Mouse (Mus musculus): ENCODE results near the gene Spaca4.

The Spaca4 gene

DNA sequence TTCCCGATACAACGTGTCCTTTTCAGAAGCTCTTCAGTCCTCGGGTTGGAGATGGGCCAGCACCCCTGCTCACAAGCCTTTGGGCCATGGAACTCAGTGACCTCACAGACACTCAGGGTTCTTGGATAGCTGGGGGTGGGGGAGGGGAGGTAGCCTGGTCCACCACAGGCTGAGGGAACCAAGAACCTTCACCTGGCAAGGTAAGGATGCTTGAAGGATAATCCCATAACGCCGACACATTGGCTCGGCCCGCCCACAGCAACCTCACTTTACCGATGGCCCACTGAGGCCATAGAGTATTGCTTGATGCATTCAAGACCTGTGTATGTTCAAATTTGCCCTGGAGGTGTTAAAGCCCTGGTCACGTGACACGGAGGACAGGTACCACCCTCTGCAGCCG lies at the start of gene Spaca4:
Spaca4 (minus strand) TSS at position 101 of the 400 bp plus-strand sequence.
- no peak for DNase-seq (ENCODE audit: low read depth, low spot score)

DNA sequence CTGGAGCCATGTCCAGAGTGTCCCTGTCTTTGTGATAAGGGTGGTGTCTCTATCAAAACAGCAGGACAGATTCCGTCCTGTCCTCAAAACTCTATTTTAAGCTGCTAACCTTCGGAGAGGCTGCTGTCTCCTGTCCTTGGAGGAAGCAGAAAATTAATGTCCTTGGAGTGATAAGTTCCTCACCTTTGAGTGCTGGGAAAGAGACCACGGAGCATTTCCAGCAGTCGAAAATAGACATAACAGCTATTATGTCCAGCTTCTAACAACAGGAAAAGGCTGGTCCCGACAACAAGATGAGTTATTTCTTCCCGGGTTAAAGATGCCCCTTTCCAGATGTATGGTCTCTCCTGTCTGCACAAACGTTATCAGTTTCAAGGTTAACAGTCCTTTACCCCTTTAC lies 49.6 kb upstream of the Spaca4 start:
- no peak for DNase-seq (ENCODE audit: low read depth, low spot score)

DNA sequence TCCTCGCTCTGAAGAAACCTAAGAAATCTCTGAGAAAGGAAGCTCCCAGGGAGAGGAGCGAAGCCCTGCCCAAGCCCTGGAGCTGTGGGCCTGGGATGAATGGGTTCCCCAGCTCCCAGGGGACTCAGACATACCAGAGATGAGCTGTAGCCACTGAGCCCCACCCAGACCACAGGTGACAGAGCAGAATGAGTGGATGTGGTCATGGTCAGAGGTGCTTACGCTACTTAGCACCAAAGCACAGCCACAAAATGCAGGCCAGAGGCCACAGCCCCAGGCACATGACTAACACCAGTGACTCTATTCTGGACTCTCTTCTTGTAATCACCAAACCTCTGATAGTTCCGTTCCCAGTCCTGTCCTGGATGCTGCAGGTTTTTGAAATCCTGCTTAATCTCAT lies 45.5 kb upstream of the Spaca4 start:
- no peak for DNase-seq (ENCODE audit: low read depth, low spot score)

DNA sequence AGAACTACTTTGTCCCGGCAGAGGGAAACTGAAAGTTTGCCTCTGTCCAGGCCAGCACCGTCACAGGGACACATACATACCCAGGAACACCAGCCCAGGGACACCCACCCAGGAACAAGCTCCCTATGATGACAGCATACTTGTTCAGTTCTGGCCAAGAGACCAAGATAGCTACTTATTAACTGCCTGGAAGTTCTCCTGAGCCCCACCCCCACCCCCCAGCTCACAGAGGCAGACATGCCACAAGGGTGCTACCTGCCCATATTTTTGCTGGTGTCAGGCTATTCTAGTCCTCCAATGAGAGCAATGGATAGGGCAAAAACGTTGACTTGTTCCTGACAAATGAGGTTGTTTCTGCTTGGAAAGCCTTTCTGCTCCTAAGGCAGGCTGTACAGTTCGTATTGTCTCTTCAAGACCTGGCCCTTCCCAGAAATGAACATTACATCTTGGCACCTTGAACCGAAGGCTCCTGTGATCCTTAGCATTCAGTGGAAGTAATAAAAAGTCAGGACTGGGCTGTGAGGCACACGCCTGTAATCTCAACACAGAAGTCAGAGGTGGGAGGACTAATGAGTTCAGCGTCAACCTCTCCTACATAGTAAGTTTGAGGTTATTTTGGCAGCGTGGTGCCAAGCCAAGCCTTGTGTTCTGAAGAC lies 44.9 kb upstream of the Spaca4 start:
- no peak for DNase-seq (ENCODE audit: low read depth, low spot score)

DNA sequence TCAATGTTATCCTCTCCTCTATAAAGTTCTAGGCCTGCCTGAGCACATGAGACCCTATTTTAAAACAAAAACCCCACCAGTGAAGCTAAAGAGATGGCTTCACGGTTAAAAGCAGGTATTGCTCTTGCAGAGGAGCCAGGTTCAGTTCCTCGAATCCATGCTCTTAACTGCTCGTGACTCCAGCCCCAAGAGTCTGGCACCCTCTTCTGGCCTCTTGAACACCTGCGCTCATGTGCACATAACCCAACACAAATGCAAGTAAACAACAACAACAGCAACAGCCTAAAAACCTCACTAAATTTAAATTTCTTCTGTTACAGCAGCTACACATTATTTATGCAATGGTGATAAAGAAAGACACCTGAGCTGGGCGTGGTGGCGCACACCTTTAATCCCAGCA lies 41.9 kb upstream of the Spaca4 start:
- no peak for DNase-seq (ENCODE audit: low read depth, low spot score)

DNA sequence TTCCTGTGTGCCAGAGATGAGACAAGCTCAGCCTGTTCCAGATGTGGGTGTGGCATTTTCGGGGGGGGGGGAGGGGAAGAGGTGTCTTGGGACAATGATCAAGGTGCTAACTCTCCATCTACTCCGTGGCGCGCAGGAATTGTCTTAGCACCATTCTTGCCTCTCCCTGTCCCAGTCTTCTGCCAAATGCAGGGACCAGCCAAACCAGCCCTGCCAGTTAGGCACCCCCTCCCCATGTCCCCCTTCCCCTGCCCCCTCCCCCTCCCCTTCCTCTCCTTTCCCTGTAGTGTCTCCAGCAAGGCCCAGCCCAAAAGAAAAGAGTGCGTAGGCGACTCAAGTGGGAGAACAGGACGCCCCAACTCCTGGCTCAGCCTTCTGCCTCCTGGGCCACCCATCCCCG lies 41.2 kb upstream of the Spaca4 start:
- DNase-seq (ENCODE audit: low read depth, low spot score), result no peak

DNA sequence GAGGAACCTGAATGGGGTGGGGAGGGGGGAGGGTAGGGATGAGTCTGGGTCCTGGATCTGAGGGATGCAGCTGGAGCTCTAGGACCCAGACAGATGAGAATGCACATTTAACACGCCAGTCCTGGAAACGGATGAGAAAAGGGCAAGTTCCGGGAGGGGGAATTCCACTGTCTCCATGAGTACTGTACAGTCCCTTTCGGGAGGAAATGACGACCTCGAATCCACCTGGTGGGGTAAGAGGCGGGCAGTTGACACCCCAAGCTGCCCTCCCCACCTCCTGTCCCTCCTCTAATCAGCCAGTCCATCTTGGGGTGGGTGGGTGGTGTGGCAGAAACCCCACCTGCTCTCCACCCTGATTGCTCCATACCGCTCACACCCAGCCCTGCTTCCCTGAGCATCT lies 40.4 kb upstream of the Spaca4 start:
- DNase-seq (ENCODE audit: low read depth, low spot score), result no peak

DNA sequence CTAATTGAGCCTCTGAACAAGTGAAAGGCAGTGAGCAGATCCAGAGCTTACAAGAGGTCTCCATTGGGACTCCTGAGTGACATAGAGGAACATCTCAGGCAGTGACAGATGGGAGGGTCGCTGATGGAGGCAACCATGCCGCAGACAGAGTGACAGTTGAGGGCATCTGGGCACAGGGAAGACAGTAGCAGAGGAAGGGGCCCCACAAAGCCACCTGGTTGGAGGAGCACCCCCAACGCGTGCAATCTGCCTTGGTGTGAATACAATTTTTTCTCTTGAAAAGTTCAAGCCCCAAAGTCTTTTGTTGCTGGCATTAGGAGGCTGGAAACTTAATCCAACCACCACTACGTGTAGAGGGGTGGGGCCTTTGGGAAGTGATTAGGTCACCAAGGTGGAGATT lies 34.5 kb upstream of the Spaca4 start:
- no peak for DNase-seq (ENCODE audit: low read depth, low spot score)

DNA sequence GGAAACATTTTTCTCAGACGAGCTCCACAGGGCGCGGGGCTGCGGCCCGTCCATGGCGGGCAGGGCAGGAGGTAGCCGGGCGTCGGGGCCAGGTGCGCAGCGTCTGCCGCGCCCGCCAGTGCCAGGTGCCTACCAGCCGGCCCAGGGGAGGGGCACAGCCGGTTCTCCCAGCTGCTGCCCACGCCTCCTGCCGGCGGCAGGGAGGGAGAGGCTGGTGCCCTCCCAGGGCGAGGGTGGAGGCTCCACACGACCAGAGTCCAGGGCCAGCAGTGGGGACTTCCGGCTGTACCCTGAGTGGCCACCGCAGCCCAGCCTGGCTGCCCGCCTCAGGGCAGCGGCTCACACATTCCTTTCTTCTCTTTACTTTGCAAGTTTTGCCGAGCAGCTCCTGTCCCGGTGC lies 33.8 kb upstream of the Spaca4 start:
- DNase-seq (ENCODE audit: low read depth, low spot score), result no peak

DNA sequence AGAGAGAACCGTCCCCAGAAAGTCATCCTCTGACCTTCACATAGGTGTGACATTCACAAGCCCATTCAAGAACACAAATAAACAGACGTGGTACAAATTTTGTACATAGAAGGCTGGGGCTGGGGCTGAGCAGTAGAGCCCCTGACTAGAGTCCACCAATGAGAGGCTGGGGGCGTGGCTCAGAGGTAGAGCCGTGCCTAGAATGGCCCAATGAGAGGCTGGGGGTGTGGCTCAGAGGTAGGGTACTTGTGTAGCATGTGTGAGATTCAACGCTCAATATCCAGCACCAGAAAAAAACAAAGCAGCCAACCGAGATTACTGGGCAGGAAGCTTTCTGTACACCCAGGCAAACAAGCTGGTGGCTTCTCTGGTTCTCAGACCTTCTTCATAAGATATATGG lies 30.1 kb upstream of the Spaca4 start:
- DNase-seq (ENCODE audit: low read depth, low spot score), result no peak

DNA sequence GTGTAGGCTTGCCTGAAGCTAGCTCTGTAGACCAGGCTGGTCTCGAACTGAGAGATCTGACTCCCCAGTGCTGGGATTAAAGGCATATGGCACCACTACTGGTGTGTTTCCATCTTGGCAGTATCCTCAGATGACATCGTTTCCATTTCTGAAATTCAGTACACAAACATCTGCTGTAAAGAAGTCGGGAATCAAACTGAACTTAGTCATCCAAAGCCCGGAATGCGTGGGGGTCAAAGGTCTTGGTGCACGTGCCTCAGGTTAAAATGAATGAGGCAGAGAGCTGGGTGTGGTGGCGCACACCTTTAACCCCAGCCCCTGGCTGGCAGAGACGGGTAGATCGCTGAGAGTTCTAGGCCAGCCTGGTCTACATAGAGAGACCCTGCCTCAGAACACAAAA lies 24.5 kb upstream of the Spaca4 start:
- DNase-seq (ENCODE audit: low read depth, low spot score), result no peak

DNA sequence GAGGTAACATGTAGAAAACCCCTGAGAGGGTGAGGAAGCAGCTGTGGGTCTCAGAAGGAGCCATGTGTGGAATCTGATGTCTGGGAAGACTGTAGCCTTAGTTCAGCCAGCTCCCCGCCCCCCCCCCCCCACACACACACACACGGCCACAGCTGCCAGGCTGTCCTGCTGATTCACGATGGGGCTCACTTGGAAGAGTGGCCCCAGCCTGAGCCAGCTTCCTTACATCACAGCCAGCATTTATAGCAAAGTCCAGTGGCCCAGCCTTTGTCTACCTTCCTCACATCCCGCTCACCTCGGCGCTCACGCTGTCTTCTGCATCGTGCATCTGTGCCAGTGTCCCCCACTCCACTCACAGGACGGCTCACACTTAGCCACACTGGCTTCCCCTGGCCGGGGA lies 23.8 kb upstream of the Spaca4 start:
- no peak for DNase-seq (ENCODE audit: low read depth, low spot score)

DNA sequence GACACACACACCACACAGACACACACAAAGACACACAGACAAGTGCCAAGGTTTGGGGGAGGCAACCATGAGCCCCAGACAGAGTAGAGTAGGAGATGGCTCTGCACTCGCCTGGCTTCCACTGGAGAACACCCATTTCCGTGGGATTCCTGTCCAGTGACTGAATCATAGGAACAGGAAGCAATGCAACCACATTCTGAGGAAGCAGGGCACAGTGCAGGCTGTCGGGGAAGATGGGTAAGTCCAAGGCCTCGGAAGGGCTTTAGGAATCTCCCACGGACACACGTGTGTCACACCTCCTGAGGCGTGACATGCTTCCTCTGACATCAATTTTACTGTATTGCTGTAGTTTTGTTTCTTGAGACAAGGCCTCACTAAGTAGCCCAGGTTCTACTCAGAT lies 22.5 kb upstream of the Spaca4 start:
- no peak for DNase-seq (ENCODE audit: low read depth, low spot score)

DNA sequence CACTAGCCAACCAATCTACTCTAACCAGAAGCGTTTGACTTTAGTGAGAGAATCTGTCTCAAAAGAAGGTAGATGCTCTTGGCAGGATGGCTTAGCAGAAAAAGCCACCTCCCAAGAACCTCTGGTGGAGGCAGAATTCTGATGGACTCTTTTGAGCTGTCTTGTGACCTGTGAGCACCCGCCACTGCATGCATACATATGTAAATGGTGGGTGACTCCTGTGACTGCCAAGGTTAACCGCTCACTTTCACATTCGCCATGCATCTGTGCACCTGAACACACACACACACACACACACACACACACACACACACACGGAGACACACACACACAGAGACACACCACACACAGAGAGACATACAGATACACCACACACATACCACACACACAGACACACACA lies 21.8 kb upstream of the Spaca4 start:
- no peak for DNase-seq (ENCODE audit: low read depth, low spot score)

DNA sequence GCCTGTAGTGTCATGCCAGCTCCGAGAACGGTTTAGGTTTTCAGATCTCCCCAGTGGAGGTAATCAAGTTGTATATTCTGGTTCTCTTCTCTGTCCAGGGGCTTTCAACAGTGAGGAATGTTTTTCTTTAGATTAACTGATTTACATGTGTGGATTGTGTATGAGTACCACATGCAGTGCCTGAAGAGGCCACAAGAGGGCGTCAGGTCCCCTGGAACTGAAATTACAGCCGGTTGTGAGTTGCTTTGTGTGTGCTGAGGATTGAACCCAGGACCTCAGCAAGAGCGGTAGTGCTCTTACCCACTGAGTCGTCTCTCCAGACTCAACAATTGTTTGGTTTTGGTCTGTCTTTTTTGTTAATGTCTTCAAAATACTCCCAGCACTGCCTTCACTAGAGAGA lies 20.9 kb upstream of the Spaca4 start:
- no peak for DNase-seq (ENCODE audit: low read depth, low spot score)

DNA sequence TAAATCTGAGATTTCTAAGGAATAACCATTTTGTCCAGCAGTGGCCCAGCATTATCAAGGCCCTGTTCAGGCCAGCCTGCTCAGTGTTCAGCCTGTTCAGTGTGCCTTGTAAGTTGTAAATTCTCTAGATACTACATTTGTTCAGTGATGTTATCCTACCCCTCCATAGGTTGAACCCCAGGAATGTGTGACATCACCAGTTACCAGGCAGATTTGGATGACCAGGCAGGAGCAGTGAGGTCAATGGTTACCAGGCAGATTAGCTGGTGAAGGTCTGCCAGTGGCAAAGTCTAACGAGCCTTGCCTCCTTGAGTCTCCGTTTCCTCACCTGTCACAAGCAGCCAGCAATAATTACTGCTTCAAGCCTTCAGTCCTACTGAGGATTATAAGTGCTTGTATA lies 18.8 kb upstream of the Spaca4 start:
- no peak for DNase-seq (ENCODE audit: low read depth, low spot score)

DNA sequence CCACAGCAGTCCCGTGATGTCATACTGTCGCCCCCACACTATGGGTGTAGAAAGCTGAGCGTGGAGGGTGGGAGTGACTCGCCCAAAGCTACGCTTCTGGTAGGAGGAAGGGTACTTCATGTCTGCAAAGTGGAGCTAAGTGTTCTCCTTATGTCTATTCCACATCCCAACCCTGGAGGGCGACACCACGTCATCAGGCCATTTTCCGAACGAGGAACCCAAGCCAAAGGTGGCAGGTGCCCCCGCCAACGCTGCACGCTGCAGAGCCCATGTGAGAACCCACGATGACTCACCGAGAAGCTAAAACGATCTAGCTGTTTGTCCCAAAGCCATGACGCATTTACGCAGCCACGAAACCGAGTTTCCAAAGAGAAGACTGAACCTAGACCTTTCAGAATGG lies 16.7 kb upstream of the Spaca4 start:
- no peak for DNase-seq (ENCODE audit: low read depth, low spot score)

DNA sequence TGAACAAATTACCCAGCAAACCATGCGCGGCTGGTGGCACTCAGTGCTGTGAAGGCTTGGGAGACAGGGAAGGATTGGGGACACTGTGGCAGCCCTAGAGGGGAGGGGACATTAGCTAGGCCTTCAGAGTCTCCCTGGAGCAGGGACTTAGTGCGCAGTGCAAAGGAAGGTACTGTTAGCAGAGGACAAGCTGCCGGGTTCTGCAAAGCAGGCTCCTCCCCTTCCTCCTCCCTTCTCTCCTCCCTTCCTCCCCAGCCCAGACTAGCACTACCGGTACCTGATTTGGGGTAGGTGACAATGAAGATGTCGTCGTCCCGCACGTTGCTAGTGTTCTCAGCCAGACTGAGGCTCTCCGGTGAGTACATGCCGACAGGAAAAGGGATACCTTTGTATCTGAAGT lies 16.2 kb upstream of the Spaca4 start:
- no peak for DNase-seq (ENCODE audit: low read depth, low spot score)

DNA sequence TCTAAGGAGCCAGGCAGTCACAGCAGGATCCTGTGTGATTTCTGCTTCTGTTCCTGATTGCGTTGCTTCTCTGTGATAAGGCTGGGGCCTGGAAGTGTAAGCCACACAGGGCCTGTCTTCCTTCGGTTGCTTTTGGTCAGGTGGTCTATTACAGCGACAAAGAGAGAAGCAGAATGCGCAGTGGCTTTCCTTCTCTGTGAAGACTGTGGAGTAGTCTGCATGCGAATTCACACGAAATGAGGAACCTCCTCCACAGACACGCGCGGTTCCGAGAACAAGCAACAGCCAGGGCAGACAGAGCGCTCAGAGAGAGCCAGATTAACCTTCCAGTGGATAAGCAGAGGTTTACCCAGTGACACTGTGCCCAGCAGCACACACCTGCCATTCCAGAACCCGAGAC lies 15.7 kb upstream of the Spaca4 start:
- DNase-seq (ENCODE audit: low read depth, low spot score), result no peak

DNA sequence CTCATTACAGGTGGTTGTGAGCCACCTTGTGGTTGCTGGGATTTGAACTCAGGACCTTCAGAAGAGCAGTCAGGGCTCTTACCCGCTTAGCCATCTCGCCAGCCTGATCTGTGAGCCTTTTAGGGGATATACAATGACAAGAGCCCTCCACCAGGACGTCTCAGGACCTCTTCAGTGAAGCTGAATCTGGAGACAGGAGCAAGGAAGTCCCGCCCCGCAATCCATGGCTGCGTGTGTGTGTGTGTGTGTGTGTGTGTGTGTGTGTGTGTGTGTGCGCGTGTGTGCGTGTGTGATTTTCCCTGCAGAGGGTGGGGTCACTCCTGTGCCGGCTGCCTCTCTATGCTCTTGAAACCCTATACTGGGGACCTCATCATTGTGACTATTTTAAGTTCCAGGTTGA lies 14.2 kb upstream of the Spaca4 start:
- DNase-seq (ENCODE audit: low read depth, low spot score), result no peak

DNA sequence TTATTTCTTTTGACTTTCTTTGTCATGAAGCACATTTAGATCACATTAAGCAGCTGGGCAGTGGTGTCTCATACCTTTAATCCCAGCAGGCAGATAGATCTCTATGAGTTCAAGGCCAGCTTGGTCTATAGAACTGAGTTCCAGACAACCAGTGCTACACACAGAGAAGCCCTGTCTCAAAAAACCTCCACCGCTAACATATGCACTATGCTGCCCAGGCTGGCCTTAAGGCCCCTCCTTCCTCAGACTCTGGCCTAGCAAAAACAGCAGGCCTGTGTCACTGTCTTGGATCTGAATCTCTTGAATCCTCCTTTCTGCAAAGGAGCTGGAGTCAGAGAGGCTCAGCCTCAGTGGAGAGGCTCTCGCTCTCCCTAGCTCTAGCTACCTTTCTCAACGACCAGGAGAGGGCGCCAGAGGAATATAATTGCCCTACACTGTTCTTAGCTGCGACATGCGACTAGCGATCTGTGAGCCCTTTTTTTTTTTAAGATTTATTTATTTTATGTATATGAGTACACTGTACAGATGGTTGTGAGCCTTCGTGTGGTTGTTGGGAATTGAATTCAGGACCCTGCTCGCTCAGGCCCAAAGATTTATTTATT lies 13.7 kb upstream of the Spaca4 start:
- peak; percentile 60 for DNase-seq (ENCODE audit: low read depth, low spot score)

DNA sequence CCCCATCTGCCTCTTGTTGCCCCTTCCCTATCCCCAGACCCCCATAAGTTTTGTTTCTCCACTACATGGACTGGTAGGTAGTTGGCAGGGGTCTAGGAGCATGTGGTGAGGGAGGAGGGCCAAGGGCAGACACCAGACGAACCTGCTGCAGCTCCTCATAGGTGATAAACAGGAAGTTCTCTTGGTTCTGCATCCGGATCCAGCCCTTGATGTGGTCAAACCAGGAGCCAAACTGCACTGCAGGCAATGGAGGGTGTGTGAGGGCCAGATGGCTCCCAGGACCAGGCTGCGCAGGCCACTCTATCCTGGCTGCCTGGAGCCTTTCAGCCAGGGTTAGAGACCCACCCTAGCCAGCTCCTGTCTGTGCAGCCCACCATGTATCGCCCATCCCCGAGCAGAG lies 7.9 kb upstream of the Spaca4 start:
- DNase-seq (ENCODE audit: low read depth, low spot score), result no peak

DNA sequence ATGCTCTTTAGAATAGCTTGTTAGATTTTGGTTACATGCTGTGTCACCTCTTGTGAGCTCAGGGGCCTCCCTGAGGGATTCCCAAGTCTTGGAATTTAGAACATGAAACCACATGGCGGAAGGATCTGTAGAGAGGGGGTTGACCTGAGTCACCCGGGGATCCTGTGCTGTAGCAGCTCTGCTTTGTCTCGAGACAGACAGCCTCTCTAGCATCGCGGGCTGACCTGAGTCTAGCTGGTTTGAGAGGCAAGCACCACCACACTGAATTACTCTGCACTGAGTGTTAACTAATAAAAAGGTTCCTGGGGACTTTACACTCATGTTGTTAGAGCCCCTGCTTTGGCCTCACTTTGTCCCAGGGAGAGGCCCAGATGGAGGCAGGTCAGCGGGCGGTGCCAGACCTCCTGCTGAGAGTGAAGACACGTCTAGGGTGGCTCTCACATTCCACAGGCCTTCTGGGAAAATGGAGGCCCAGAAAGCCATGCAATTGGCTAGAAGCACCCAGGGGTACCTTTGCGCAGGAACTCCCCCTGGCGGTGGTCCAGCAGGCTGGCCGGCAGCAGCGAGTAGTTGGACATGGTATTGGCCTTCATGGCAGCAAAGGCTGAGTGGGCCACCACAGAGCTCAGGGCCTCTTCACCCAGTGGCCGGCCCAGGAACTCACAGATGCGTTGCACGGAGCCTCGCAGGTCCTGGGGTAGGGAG lies 5.3 kb upstream of the Spaca4 start:
- DNase-seq (ENCODE audit: low read depth, low spot score), result no peak
